Mouse (Mus musculus) right cerebral cortex, postnatal 4 days (tissue): ENCODE results near the gene Gdpd5.
"Not testable (repeated sequence)": the region's sequence is repeated elsewhere in the genome, so short reads cannot be mapped to it uniquely, and the experiment has no call there.

Experiments used
- DNase-seq: peaks from one replicate; pipeline ENCODE4 v3.0.0-alpha.2; 2022

Gene Gdpd5

GRCm38 (mm10) chr7:99483271-99483923 lies 102.2 kb downstream of the Gdpd5 start, which contains the start of gene Rps3:
Rps3 (minus strand) TSS chr7:99483738.
- peak; percentile 87 for DNase-seq

DNA sequence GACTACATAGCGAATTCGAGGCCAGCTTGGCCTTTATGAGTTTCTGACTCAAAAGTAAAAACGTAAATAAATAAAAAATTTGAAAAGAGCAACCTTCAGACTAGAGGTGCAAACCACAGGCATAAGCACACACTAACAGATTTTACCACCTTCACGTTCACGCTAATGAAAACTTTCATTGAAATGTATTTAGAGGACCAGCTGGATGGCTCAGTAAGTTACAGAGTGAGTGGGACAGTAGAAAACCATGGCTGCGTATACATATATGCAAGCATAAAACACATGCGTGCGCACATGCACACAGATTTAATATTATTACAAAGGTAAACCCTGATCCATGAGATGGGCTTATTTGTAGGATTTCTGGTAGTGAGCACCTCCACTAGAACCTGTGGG lies 102.7 kb downstream of the Gdpd5 start:
- no peak for DNase-seq

DNA sequence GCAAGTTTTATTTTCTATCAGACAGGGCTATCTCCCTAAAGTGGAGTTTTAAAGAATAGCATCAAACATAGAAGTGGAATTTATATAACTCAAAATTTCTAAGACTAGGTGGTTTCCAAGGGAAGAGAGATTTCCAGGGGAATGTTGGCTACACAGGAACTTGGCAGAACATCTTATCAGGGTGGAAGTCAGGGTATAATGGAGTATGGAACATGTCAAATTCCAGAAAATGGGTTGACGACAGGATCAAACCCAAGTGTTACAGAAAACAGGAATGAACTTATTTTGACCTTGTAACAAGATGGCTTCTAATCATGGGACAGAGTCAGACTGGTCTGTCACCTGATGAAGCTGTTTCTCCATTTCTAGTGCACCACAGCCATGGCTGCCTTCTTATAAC lies 103.5 kb downstream of the Gdpd5 start:
- DNase-seq, result no peak

- no peak for DNase-seq
Observed at GRCm38 (mm10) chr7:99489708-99490107, 108.5 kb downstream of the Gdpd5 start.

DNA sequence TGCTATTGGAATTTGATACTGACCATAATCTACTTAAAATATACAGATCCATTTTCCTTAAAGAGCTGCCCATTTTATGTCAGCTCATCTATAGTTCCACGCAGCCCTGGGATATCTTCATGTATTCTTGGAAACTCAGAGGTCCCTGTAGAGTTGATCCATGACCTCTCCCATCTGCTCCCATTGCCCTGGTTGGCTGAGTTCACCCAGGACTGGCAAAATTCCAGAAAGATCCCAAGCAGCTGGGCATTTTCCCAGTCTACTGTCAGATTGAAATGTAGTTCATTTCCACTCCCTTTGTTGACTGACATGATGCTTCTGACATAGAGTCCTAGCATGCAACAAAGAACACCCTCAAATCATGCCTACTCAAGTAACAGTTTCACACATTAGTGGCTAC lies 117.9 kb downstream of the Gdpd5 start:
- no peak for DNase-seq

DNA sequence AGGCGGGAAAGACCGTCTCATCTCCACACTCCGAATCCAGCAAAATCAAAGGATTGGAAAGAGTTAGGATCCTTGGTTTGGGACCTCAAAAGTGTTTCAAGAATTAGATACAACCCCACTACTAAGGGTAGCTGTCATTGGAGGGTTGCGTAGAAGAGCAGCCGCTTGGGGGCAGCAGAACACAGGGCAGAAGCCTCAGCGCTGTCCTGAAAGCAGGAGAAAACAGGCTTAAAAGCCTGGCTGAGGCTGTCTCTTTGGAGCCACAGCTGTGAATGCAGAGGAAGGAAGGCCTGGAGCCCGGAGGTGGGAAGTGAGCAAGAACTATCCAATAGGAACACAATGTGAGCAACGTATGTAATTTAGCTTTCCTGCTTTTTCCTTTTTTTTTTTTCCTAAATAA lies 119.0 kb downstream of the Gdpd5 start:
- peak; percentile 90 for DNase-seq

- DNase-seq, result no peak
Observed at GRCm38 (mm10) chr7:99500655-99501054, 119.4 kb downstream of the Gdpd5 start.

DNA sequence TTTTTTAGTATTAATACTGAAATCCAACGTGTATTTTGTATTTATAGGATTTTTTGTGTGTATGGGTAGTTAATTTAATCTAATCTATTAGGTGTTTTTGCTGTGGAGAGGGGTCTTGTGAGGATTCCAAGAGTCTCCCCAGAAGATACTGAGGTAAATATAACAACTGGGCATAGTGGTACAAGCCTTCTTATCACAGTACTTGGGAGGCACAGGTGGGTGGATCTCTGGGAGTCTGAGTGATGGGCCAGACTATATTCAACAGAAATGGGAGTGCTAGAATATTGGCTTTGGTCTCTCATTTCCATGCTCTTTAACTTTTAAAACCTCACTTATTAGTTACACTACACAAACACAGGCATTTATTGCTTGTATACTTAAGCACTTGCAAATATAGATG lies 119.9 kb downstream of the Gdpd5 start:
- no peak for DNase-seq

DNA sequence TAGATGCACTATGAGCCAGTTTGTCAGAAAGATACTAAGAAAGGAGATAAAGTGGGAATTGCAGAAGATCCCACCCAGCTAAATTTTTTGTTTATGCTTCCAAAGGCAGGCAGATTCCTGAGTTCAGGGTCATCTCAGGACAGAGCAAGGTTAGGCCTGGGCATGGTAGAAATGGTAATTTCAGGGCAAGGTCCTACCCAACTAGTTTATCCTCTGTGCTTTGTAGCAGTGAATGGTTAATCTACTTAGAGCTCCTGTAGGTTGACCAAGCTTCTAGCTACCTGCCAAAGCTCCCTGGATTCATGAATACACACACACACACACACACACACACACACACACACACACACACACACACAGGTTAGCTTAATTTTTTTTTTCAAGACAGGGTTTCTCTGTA lies 123.3 kb downstream of the Gdpd5 start:
- no peak for DNase-seq

GRCm38 (mm10) chr7:99508187-99508586 lies 127.0 kb downstream of the Gdpd5 start:
- not testable (repeated sequence) for DNase-seq

- peak; percentile 57 for DNase-seq
Observed at GRCm38 (mm10) chr7:99510087-99510501, 128.9 kb downstream of the Gdpd5 start.
